Mouse (Mus musculus) cerebellum, adult 2 months (tissue): Measurements from ENCODE around the gene Gstm1. TPM values are rescaled to one million over a fixed set of nuclear protein-coding genes. Genes with fewer than 3 reads are reported as not detected.
"Not testable (repeated sequence)": the region's sequence is repeated elsewhere in the genome, so short reads cannot be mapped to it uniquely, and the experiment has no call there.

ENCODE experiments used
- DNase-seq, 2 experiments: peaks; one replicate each; pipeline ENCODE4 v3.0.0; 2021
- H3K27ac ChIP-seq: fragments of 200-500 bp; 2 replicates; pipeline ENCODE4 v1.5.1; 2012; ENCODE audit warnings: low read length, control low read depth, inconsistent platforms; ENCODE audit not compliant: insufficient read depth
- H3K27me3 ChIP-seq: fragments of 200-500 bp; 2 replicates; pipeline ENCODE4 v1.6.1; 2012; ENCODE audit warnings: inconsistent platforms, mild to moderate bottlenecking, low read length, moderate library complexity; ENCODE audit not compliant: control insufficient read depth, insufficient read depth
- H3K4me1 ChIP-seq: fragments of 200-500 bp; 2 replicates; pipeline ENCODE4 v1.6.1; 2011; ENCODE audit warnings: low read length; ENCODE audit not compliant: control insufficient read depth, insufficient read depth
- H3K4me3 ChIP-seq: fragments of 200-500 bp; replicated peaks from 2 replicates; pipeline ENCODE3; 2011; ENCODE audit warnings: mild to moderate bottlenecking, low read depth, low read length, control low read depth; ENCODE audit not compliant: insufficient read depth
- CTCF ChIP-seq: fragments of 200-500 bp; IDR thresholded peaks from 2 replicates; pipeline ENCODE4 v1.5.1; 2011; ENCODE audit warnings: low read depth, mild to moderate bottlenecking, control low read depth, low read length, moderate library complexity, borderline replicate concordance; ENCODE audit not compliant: insufficient read depth
- POLR2A ChIP-seq: fragments of 200-500 bp; IDR thresholded peaks from 2 replicates; pipeline ENCODE4 v1.6.1; 2011; ENCODE audit warnings: low read length, control low read depth, borderline replicate concordance; ENCODE audit not compliant: insufficient read depth
- WGBS: fragments of 180-500 bp; shearing (Covaris S2); methylation state at CpG from one replicate; pipeline ENCODE4 v1.1.7; 2018; 5-methylcytosine and 5-hydroxymethylcytosine counted together
- polyA plus RNA-seq: library from polyadenylated mRNA; depleted of rRNA; stranded (reverse); fragments of >200 nt; gene quantifications from 2 replicates; pipeline ENCODE4 v1.2.3, GENCODE M21; 2012

Gstm1 gene
- polyA plus RNA-seq, 1 experiment = 323 TPM

- no peak overlapping the region for H3K4me3 ChIP-seq
- WGBS = 59% methylated on average over 6 of the region's 6 CpGs
- no peak overlapping the region for H3K27ac ChIP-seq
- TF ChIP-seq POLR2A = no peak
- no peak for TF ChIP-seq CTCF
- DNase-seq = no peak
- no peaks in the 10 kb centered on the region for H3K4me1 ChIP-seq
- no peaks in the 10 kb centered on the region for H3K27me3 ChIP-seq
These were observed 4.9 kb upstream of the Gstm1 start for GRCm38 (mm10) chr3:108022650-108023049.

GRCm38 (mm10) chr3:108020351-108021022 lies 2.7 kb upstream of the Gstm1 start:
- WGBS = 89% methylated on average over 11 of the region's 11 CpGs
- H3K27ac ChIP-seq, DNase-seq, H3K4me1 ChIP-seq, H3K4me3 ChIP-seq, H3K27me3 ChIP-seq: not testable (repeated sequence)

- not testable (repeated sequence) for H3K4me1 ChIP-seq, DNase-seq, H3K4me3 ChIP-seq, H3K27me3 ChIP-seq, H3K27ac ChIP-seq
- 71% methylated on average over 3 of the region's 3 CpGs for WGBS
These were observed 1.5 kb upstream of the Gstm1 start for GRCm38 (mm10) chr3:108019226-108019625.

GRCm38 (mm10) chr3:108018190-108018820 lies 532 bp upstream of the Gstm1 start:
- peak overlapping the region; percentile 71 for H3K4me3 ChIP-seq
- H3K4me1 ChIP-seq = no peaks in the 10 kb centered on the region
- TF ChIP-seq CTCF (no peak), POLR2A (no peak)
- no peaks in the 10 kb centered on the region for H3K27me3 ChIP-seq
- no peak overlapping the region; the same call in 1 of the 2 replicates for H3K27ac ChIP-seq
- 17% methylated on average over 14 of the region's 14 CpGs for WGBS
- DNase-seq = no peak

- not testable (repeated sequence) for H3K27ac ChIP-seq, H3K4me1 ChIP-seq, H3K4me3 ChIP-seq, DNase-seq, H3K27me3 ChIP-seq
- 90% methylated on average over 5 of the region's 5 CpGs for WGBS
These were observed 1.3 kb downstream of the Gstm1 start for GRCm38 (mm10) chr3:108016468-108016867.

GRCm38 (mm10) chr3:108014974-108015346 lies 2.8 kb downstream of the Gstm1 start:
- Histone ChIP-seq H3K4me3 (no peak overlapping the region), H3K27me3 (no peaks in the 10 kb centered on the region), H3K4me1 (no peaks in the 10 kb centered on the region), H3K27ac (no peak overlapping the region)
- TF ChIP-seq POLR2A = no peak
- TF ChIP-seq CTCF = no peak
- 91% methylated on average over 2 of the region's 2 CpGs for WGBS
- no peak for DNase-seq

GRCm38 (mm10) chr3:108014098-108014973 lies 3.4 kb downstream of the Gstm1 start:
- 85% methylated on average over 8 of the region's 8 CpGs for WGBS
- H3K27me3 ChIP-seq = no peaks in the 10 kb centered on the region
- 0 out of 2 replicates have a peak overlapping the region, but pooled peaks have one; percentile 6 for H3K27ac ChIP-seq
- H3K4me3 ChIP-seq = no peak overlapping the region
- TF ChIP-seq CTCF = no peak
- TF ChIP-seq POLR2A = no peak
- no peak for DNase-seq
- H3K4me1 ChIP-seq = no peaks in the 10 kb centered on the region

- Histone ChIP-seq H3K4me3 (no peak overlapping the region), H3K27me3 (no peaks in the 10 kb centered on the region), H3K4me1 (no peaks in the 10 kb centered on the region), H3K27ac (peak overlapping the region; percentile 2; the same call in 1 of the 2 replicates)
- no peak for TF ChIP-seq POLR2A
- TF ChIP-seq CTCF = no peak
- whole genome bisulfite sequencing = 55% methylated on average over 4 of the region's 4 CpGs
- peak in 1 of 2 experiments; percentile 28 for DNase-seq
These were observed 4.4 kb downstream of the Gstm1 start for GRCm38 (mm10) chr3:108013331-108013871.
